Mouse (Mus musculus): Measurements from ENCODE around the gene Evpl. TPM values are rescaled to one million over a fixed set of nuclear protein-coding genes. Genes with fewer than 3 reads are reported as not detected.

The Evpl gene
- polyA plus RNA-seq, 1 experiment = not detected

- 89% methylated on average over 8 of the region's 8 CpGs for WGBS
- TF ChIP-seq CTCF (IDR thresholded peaks at IDR 0.05; ENCODE audit: insufficient read depth, low read depth, low read length) (no peak), POLR2A (IDR thresholded peaks at IDR 0.05; ENCODE audit: insufficient read depth, low read depth, low read length) (no peak)
These were observed 21.6 kb upstream of the Evpl start for GRCm38 (mm10) chr11:116259461-116259860.

GRCm38 (mm10) chr11:116255982-116256675, 18.3 kb upstream of the Evpl start:
- Histone ChIP-seq H3K4me1 (ENCODE audit: control insufficient read depth, insufficient read depth, low read length) (peaks cover 20% of the 10 kb centered on the region), H3K4me3 (ENCODE audit: insufficient read depth, low read depth, low read length) (no peak overlapping the region), H3K27ac (ENCODE audit: insufficient read depth, low read depth, low read length) (no peak overlapping the region)
- TF ChIP-seq CTCF (IDR thresholded peaks at IDR 0.05; ENCODE audit: insufficient read depth, low read depth, low read length) = no peak
- TF ChIP-seq POLR2A (IDR thresholded peaks at IDR 0.05; ENCODE audit: insufficient read depth, low read depth, low read length) = no peak
- WGBS = 50% methylated on average over 9 of the region's 9 CpGs

More at GRCm38 (mm10) chr11:116259461-116259860, 21.6 kb upstream of the Evpl start:
- Histone ChIP-seq H3K4me3 (ENCODE audit: insufficient read depth, low read depth, low read length) (no peak overlapping the region), H3K4me1 (ENCODE audit: control insufficient read depth, insufficient read depth, low read length) (peaks cover 20% of the 10 kb centered on the region), H3K27ac (ENCODE audit: insufficient read depth, low read depth, low read length) (no peak overlapping the region)

GRCm38 (mm10) chr11:116255090-116255981, 17.5 kb upstream of the Evpl start:
- H3K4me1 ChIP-seq (ENCODE audit: control insufficient read depth, insufficient read depth, low read length) = peaks cover 20% of the 10 kb centered on the region

GRCm38 (mm10) chr11:116254627-116255026, 16.8 kb upstream of the Evpl start:
- no peak for TF ChIP-seq CTCF (IDR thresholded peaks at IDR 0.05; ENCODE audit: insufficient read depth, low read depth, low read length)
- no peak for TF ChIP-seq POLR2A (IDR thresholded peaks at IDR 0.05; ENCODE audit: insufficient read depth, low read depth, low read length)
- Histone ChIP-seq H3K4me1 (ENCODE audit: control insufficient read depth, insufficient read depth, low read length) (peaks cover 17% of the 10 kb centered on the region), H3K4me3 (ENCODE audit: insufficient read depth, low read depth, low read length) (no peak overlapping the region), H3K27ac (ENCODE audit: insufficient read depth, low read depth, low read length) (no peak overlapping the region)
- WGBS = 62% methylated on average over 9 of the region's 9 CpGs

More at GRCm38 (mm10) chr11:116255090-116255981, 17.5 kb upstream of the Evpl start:
- Histone ChIP-seq H3K4me3 (ENCODE audit: insufficient read depth, low read depth, low read length) (no peak overlapping the region), H3K27ac (ENCODE audit: insufficient read depth, low read depth, low read length) (no peak overlapping the region)
- TF ChIP-seq POLR2A (IDR thresholded peaks at IDR 0.05; ENCODE audit: insufficient read depth, low read depth, low read length) (no peak), CTCF (IDR thresholded peaks at IDR 0.05; ENCODE audit: insufficient read depth, low read depth, low read length) (no peak)
- 58% methylated on average over 22 of the region's 22 CpGs for WGBS

GRCm38 (mm10) chr11:116253076-116253600, 15.3 kb upstream of the Evpl start:
- Histone ChIP-seq H3K4me1 (ENCODE audit: control insufficient read depth, insufficient read depth, low read length) (peaks cover 17% of the 10 kb centered on the region), H3K27ac (ENCODE audit: insufficient read depth, low read depth, low read length) (no peak overlapping the region), H3K4me3 (ENCODE audit: insufficient read depth, low read depth, low read length) (no peak overlapping the region)
- TF ChIP-seq POLR2A (IDR thresholded peaks at IDR 0.05; ENCODE audit: insufficient read depth, low read depth, low read length) (no peak), CTCF (IDR thresholded peaks at IDR 0.05; ENCODE audit: insufficient read depth, low read depth, low read length) (no peak)
- 74% methylated on average over 3 of the region's 3 CpGs for WGBS

GRCm38 (mm10) chr11:116250898-116251297, 13.0 kb upstream of the Evpl start:
- WGBS = 96% methylated on average over 8 of the region's 8 CpGs
- TF ChIP-seq CTCF (IDR thresholded peaks at IDR 0.05; ENCODE audit: insufficient read depth, low read depth, low read length) (no peak), POLR2A (IDR thresholded peaks at IDR 0.05; ENCODE audit: insufficient read depth, low read depth, low read length) (no peak)
- H3K4me3 ChIP-seq (ENCODE audit: insufficient read depth, low read depth, low read length) = no peak overlapping the region
- H3K4me1 ChIP-seq (ENCODE audit: control insufficient read depth, insufficient read depth, low read length) = peaks cover 9% of the 10 kb centered on the region
- no peak overlapping the region for H3K27ac ChIP-seq (ENCODE audit: insufficient read depth, low read depth, low read length)

GRCm38 (mm10) chr11:116247502-116248222, 9.8 kb upstream of the Evpl start:
- H3K27ac ChIP-seq (ENCODE audit: insufficient read depth, low read depth, low read length) = no peak overlapping the region
- no peak overlapping the region for H3K4me3 ChIP-seq (ENCODE audit: insufficient read depth, low read depth, low read length)
- H3K4me1 ChIP-seq (ENCODE audit: control insufficient read depth, insufficient read depth, low read length) = no peaks in the 10 kb centered on the region
- WGBS = 81% methylated on average over 14 of the region's 14 CpGs
- TF ChIP-seq CTCF (IDR thresholded peaks at IDR 0.05; ENCODE audit: insufficient read depth, low read depth, low read length) (no peak), POLR2A (IDR thresholded peaks at IDR 0.05; ENCODE audit: insufficient read depth, low read depth, low read length) (no peak)

- WGBS = 84% methylated on average over 6 of the region's 6 CpGs
- Histone ChIP-seq H3K27ac (ENCODE audit: insufficient read depth, low read depth, low read length) (no peak overlapping the region), H3K4me3 (ENCODE audit: insufficient read depth, low read depth, low read length) (no peak overlapping the region), H3K4me1 (ENCODE audit: control insufficient read depth, insufficient read depth, low read length) (no peaks in the 10 kb centered on the region)
- TF ChIP-seq CTCF (IDR thresholded peaks at IDR 0.05; ENCODE audit: insufficient read depth, low read depth, low read length) (no peak), POLR2A (IDR thresholded peaks at IDR 0.05; ENCODE audit: insufficient read depth, low read depth, low read length) (no peak)
These were observed 7.7 kb upstream of the Evpl start for GRCm38 (mm10) chr11:116245616-116246015.

All from olfactory bulb, adult 2 months (tissue).